Mouse (Mus musculus) heart, postnatal 0 days (tissue): Measurements from ENCODE around the gene Olfr1176. TPM values are rescaled to one million over a fixed set of nuclear protein-coding genes. Genes with fewer than 3 reads are reported as not detected.

Experiments
- ATAC-seq: fragments of 200-750 bp; cut with Nextera tagmentation; 2 replicates; pipeline ENCODE4 v1.8.0; 2017; ENCODE audit warnings: low read depth, moderate number of reproducible peaks, moderate library complexity; ENCODE audit not compliant: insufficient read depth
- DNase-seq: peaks from one replicate; pipeline ENCODE4 v3.0.0-alpha.2; 2016; ENCODE audit warnings: low spot score
- H3K27ac ChIP-seq: fragments of 300-500 bp; sonication (generic); 2 replicates; pipeline ENCODE4 v1.5.1; 2014; ENCODE audit warnings: low read depth, mild to moderate bottlenecking
- H3K27me3 ChIP-seq: fragments of 300-500 bp; sonication (generic); 2 replicates; pipeline ENCODE4 v1.6.1; 2014; ENCODE audit warnings: low read length, mixed read lengths; ENCODE audit not compliant: control insufficient read depth, insufficient read depth
- H3K36me3 ChIP-seq: fragments of 300-500 bp; sonication (generic); replicated peaks from 2 replicates; pipeline ENCODE4 v1.6.1; 2014; ENCODE audit warnings: low read length, mixed read lengths; ENCODE audit not compliant: control insufficient read depth, insufficient read depth
- H3K4me1 ChIP-seq: fragments of 300-500 bp; sonication (generic); 2 replicates; pipeline ENCODE4 v1.6.1; 2014; ENCODE audit warnings: antibody characterized with exemption; ENCODE audit not compliant: control insufficient read depth, insufficient read depth
- H3K4me2 ChIP-seq: fragments of 300-500 bp; sonication (generic); 2 replicates; pipeline ENCODE4 v1.6.1; 2014; ENCODE audit warnings: low read depth, mild to moderate bottlenecking, low read length, moderate library complexity
- H3K4me3 ChIP-seq: fragments of 300-500 bp; sonication (generic); 2 replicates; pipeline ENCODE4 v1.5.1; 2014; ENCODE audit warnings: low read depth, low read length
- H3K9ac ChIP-seq: fragments of 300-500 bp; sonication (generic); replicated peaks from 2 replicates; pipeline ENCODE4 v1.6.1; 2014; ENCODE audit warnings: low read depth, low read length, mixed read lengths
- H3K9me3 ChIP-seq: fragments of 300-500 bp; sonication (generic); replicated peaks from 2 replicates; pipeline ENCODE4 v1.6.1; 2016; ENCODE audit warnings: low read length; ENCODE audit not compliant: control insufficient read depth
- CTCF ChIP-seq: IDR thresholded peaks from 2 replicates; pipeline ENCODE4 v1.5.1; 2016; ENCODE audit warnings: antibody characterized with exemption, control low read depth, low read depth
- EP300 ChIP-seq: IDR thresholded peaks from 2 replicates; pipeline ENCODE4 v1.6.1; 2016; ENCODE audit warnings: antibody characterized with exemption, low read depth
- WGBS: fragments of 180-500 bp; shearing (Covaris S2); extraction: QIAGEN DNeasy Blood & Tissue Kit; methylation state at CpG from one replicate; pipeline ENCODE4 v1.1.7; 2014; 5-methylcytosine and 5-hydroxymethylcytosine counted together
- polyA plus RNA-seq: library from polyadenylated mRNA; unstranded; fragments of >200 nt; fragmentation: Nextera tagmentation; extraction: Ambion mirVana; gene quantifications from 2 replicates; pipeline ENCODE4 v1.2.1, GENCODE M21; 2015
- total RNA-seq: library from RNA; depleted of rRNA; stranded (reverse); fragments of >200 nt; gene quantifications from 2 replicates; pipeline ENCODE4 v1.2.3, GENCODE M21; 2014; ENCODE audit warnings: low replicate concordance; rRNA removed

The Olfr1176 gene
- total RNA-seq, result not detected in 2 replicates
- not detected in 2 replicates for polyA plus RNA-seq

- no peak for TF ChIP-seq CTCF
- TF ChIP-seq EP300, result no peak
- Histone ChIP-seq H3K4me3 (no peak within 1 kb of the TSS), H3K9me3 (no peaks in the 10 kb centered on the region), H3K27ac (no peak within 1 kb of the TSS), H3K36me3 (no peaks in the 10 kb centered on the region), H3K27me3 (no peaks in the 10 kb centered on the region), H3K9ac (no peak within 1 kb of the TSS), H3K4me2 (no peak within 1 kb of the TSS), H3K4me1 (no peaks in the 10 kb centered on the region)
- no peak for DNase-seq
- 53% methylated on average over 1 of the region's 1 CpGs for WGBS
- no peak for ATAC-seq
Observed at GRCm38 (mm10) chr2:88336421-88336820, at the start of gene Olfr1176. Olfr1176 (plus strand) TSS chr2:88336721.

- Histone ChIP-seq H3K4me2 (no peak within 1 kb of the TSS), H3K27me3 (no peaks in the 10 kb centered on the region), H3K4me3 (no peak within 1 kb of the TSS), H3K9me3 (no peaks in the 10 kb centered on the region), H3K36me3 (no peaks in the 10 kb centered on the region), H3K4me1 (no peaks in the 10 kb centered on the region), H3K9ac (no peak within 1 kb of the TSS), H3K27ac (no peak within 1 kb of the TSS)
- no peak for ATAC-seq
- no peak for DNase-seq
- TF ChIP-seq EP300, result no peak
- no peak for TF ChIP-seq CTCF
- 74% methylated on average over 4 of the region's 4 CpGs for whole genome bisulfite sequencing
Observed at GRCm38 (mm10) chr2:88315035-88315434, 21.5 kb upstream of the Olfr1176 start, which contains the start of gene Olfr1174-ps. Olfr1174-ps (minus strand) TSS chr2:88315135.

- no peaks in the 10 kb centered on the region for H3K36me3 ChIP-seq
- no peaks in the 10 kb centered on the region for H3K9me3 ChIP-seq
- no peak within 1 kb of the TSS for H3K9ac ChIP-seq
- no peak for TF ChIP-seq CTCF
- no peak for TF ChIP-seq EP300
- H3K4me2 ChIP-seq, result no peak within 1 kb of the TSS
- no peak within 1 kb of the TSS for H3K27ac ChIP-seq
- WGBS, result 64% methylated on average over 2 of the region's 2 CpGs
- H3K27me3 ChIP-seq, result no peaks in the 10 kb centered on the region
- no peaks in the 10 kb centered on the region for H3K4me1 ChIP-seq
- DNase-seq, result no peak
- no peak within 1 kb of the TSS for H3K4me3 ChIP-seq
- no peak for ATAC-seq
Observed at GRCm38 (mm10) chr2:88327115-88327514, 9.4 kb upstream of the Olfr1176 start, which contains the start of gene Olfr1175-ps. Olfr1175-ps (minus strand) TSS chr2:88327215.

- Histone ChIP-seq H3K4me3 (no peak within 1 kb of the TSS), H3K9me3 (no peaks in the 10 kb centered on the region), H3K4me1 (no peaks in the 10 kb centered on the region), H3K27ac (no peak within 1 kb of the TSS), H3K4me2 (no peak within 1 kb of the TSS), H3K9ac (no peak within 1 kb of the TSS), H3K36me3 (no peaks in the 10 kb centered on the region), H3K27me3 (no peaks in the 10 kb centered on the region)
- WGBS, result 62% methylated on average over 1 of the region's 1 CpGs
- TF ChIP-seq CTCF, result no peak
- TF ChIP-seq EP300, result no peak
- DNase-seq, result no peak
- ATAC-seq, result no peak
Observed at GRCm38 (mm10) chr2:88346392-88346791, 9.9 kb downstream of the Olfr1176 start, which contains the start of gene Olfr1177-ps. Olfr1177-ps (minus strand) TSS chr2:88346492.

GRCm38 (mm10) chr2:88356304-88356703, 19.8 kb downstream of the Olfr1176 start:
- H3K9me3 ChIP-seq, result no peaks in the 10 kb centered on the region
- H3K27me3 ChIP-seq, result no peaks in the 10 kb centered on the region
- H3K36me3 ChIP-seq, result no peaks in the 10 kb centered on the region
- DNase-seq, result peak; percentile 30
- H3K9ac ChIP-seq, result no peak overlapping the region
- ATAC-seq, result no peak
- TF ChIP-seq CTCF, result peak; percentile 48
- TF ChIP-seq EP300, result no peak
- 0% methylated on average over 2 of the region's 2 CpGs for WGBS
- no peaks in the 10 kb centered on the region for H3K4me1 ChIP-seq
- H3K27ac ChIP-seq, result no peak overlapping the region
- no peak overlapping the region for H3K4me3 ChIP-seq
- H3K4me2 ChIP-seq, result no peak overlapping the region

- no peaks in the 10 kb centered on the region for H3K27me3 ChIP-seq
- WGBS, result 61% methylated on average over 1 of the region's 1 CpGs
- TF ChIP-seq CTCF (no peak), EP300 (no peak)
- ATAC-seq (no peak), DNase-seq (no peak)
- no peaks in the 10 kb centered on the region for H3K4me1 ChIP-seq
- H3K27ac ChIP-seq, result no peak within 1 kb of the TSS
- H3K36me3 ChIP-seq, result no peaks in the 10 kb centered on the region
- H3K9ac ChIP-seq, result no peak within 1 kb of the TSS
- H3K9me3 ChIP-seq, result no peaks in the 10 kb centered on the region
- no peak within 1 kb of the TSS for H3K4me2 ChIP-seq
- no peak within 1 kb of the TSS for H3K4me3 ChIP-seq
Observed at GRCm38 (mm10) chr2:88386762-88387161, 50.2 kb downstream of the Olfr1176 start, which contains the start of gene Olfr1178. Olfr1178 (plus strand) TSS chr2:88387062.

Other genes starting within 250 kb of the Olfr1176 start
- not detected in 2 replicates for gene Olfr1164, start 242.8 kb upstream of the Olfr1176 start, total RNA-seq
- not detected in 2 replicates for gene Olfr1164, start 242.8 kb upstream of the Olfr1176 start, polyA plus RNA-seq
- not detected in 2 replicates for gene Olfr1166, start 208.4 kb upstream of the Olfr1176 start, total RNA-seq
- not detected in 2 replicates for gene Olfr1166, start 208.4 kb upstream of the Olfr1176 start, polyA plus RNA-seq
- gene Olfr1167, start 181.5 kb upstream of the Olfr1176 start, total RNA-seq, result not detected in 2 replicates
- not detected in 2 replicates for gene Olfr1167, start 181.5 kb upstream of the Olfr1176 start, polyA plus RNA-seq
- gene Olfr1168, start 154.8 kb upstream of the Olfr1176 start, total RNA-seq, result not detected in 2 replicates
- gene Olfr1168, start 154.8 kb upstream of the Olfr1176 start, polyA plus RNA-seq, result not detected in 2 replicates
- gene Olfr1170, start 108.4 kb upstream of the Olfr1176 start, total RNA-seq, result not detected in 2 replicates
- gene Olfr1170, start 108.4 kb upstream of the Olfr1176 start, polyA plus RNA-seq, result not detected in 2 replicates
- gene Olfr1173, start 56.8 kb upstream of the Olfr1176 start, total RNA-seq, result not detected in 2 replicates
- gene Olfr1173, start 56.8 kb upstream of the Olfr1176 start, polyA plus RNA-seq, result not detected in 2 replicates
- not detected in 2 replicates for gene Olfr1174-ps, start 21.6 kb upstream of the Olfr1176 start, total RNA-seq
- not detected in 2 replicates for gene Olfr1174-ps, start 21.6 kb upstream of the Olfr1176 start, polyA plus RNA-seq
- gene Olfr1175-ps, start 9.5 kb upstream of the Olfr1176 start, total RNA-seq, result not detected in 2 replicates
- not detected in 2 replicates for gene Olfr1175-ps, start 9.5 kb upstream of the Olfr1176 start, polyA plus RNA-seq
- not detected in 2 replicates for gene Olfr1177-ps, start 9.8 kb downstream of the Olfr1176 start, total RNA-seq
- gene Olfr1177-ps, start 9.8 kb downstream of the Olfr1176 start, polyA plus RNA-seq, result not detected in 2 replicates
- gene Olfr1178, start 50.3 kb downstream of the Olfr1176 start, total RNA-seq, result not detected in 2 replicates
- gene Olfr1178, start 50.3 kb downstream of the Olfr1176 start, polyA plus RNA-seq, result not detected in 2 replicates
- gene Olfr1179, start 69.7 kb downstream of the Olfr1176 start, total RNA-seq, result not detected in 2 replicates
- gene Olfr1179, start 69.7 kb downstream of the Olfr1176 start, polyA plus RNA-seq, result not detected in 2 replicates
- gene Olfr1180, start 82.4 kb downstream of the Olfr1176 start, total RNA-seq, result not detected in 2 replicates
- gene Olfr1180, start 82.4 kb downstream of the Olfr1176 start, polyA plus RNA-seq, result not detected in 2 replicates
- gene Olfr1181, start 89.5 kb downstream of the Olfr1176 start, total RNA-seq, result not detected in 2 replicates
- not detected in 2 replicates for gene Olfr1181, start 89.5 kb downstream of the Olfr1176 start, polyA plus RNA-seq
- gene Gm13757, start 112.4 kb downstream of the Olfr1176 start, total RNA-seq, result not detected in 2 replicates
- not detected in 2 replicates for gene Gm13757, start 112.4 kb downstream of the Olfr1176 start, polyA plus RNA-seq
- gene Olfr1183, start 118.1 kb downstream of the Olfr1176 start, total RNA-seq, result not detected in 2 replicates
- not detected in 2 replicates for gene Olfr1183, start 118.1 kb downstream of the Olfr1176 start, polyA plus RNA-seq
- not detected in 2 replicates for gene Olfr1184, start 146.9 kb downstream of the Olfr1176 start, total RNA-seq
- not detected in 2 replicates for gene Olfr1184, start 146.9 kb downstream of the Olfr1176 start, polyA plus RNA-seq
- not detected in 2 replicates for gene Olfr1185-ps1, start 156.6 kb downstream of the Olfr1176 start, total RNA-seq
- gene Olfr1185-ps1, start 156.6 kb downstream of the Olfr1176 start, polyA plus RNA-seq, result not detected in 2 replicates
- gene Olfr1186, start 181.8 kb downstream of the Olfr1176 start, total RNA-seq, result not detected in 2 replicates
- gene Olfr1186, start 181.8 kb downstream of the Olfr1176 start, polyA plus RNA-seq, result not detected in 2 replicates
- not detected in 2 replicates for gene Olfr1188, start 220.2 kb downstream of the Olfr1176 start, total RNA-seq
- not detected in 2 replicates for gene Olfr1188, start 220.2 kb downstream of the Olfr1176 start, polyA plus RNA-seq
- not detected in 2 replicates for gene Olfr1189, start 249.7 kb downstream of the Olfr1176 start, total RNA-seq
- not detected in 2 replicates for gene Olfr1189, start 249.7 kb downstream of the Olfr1176 start, polyA plus RNA-seq